Mouse (Mus musculus): ENCODE measurements around the gene Kcnq5.

DNA sequence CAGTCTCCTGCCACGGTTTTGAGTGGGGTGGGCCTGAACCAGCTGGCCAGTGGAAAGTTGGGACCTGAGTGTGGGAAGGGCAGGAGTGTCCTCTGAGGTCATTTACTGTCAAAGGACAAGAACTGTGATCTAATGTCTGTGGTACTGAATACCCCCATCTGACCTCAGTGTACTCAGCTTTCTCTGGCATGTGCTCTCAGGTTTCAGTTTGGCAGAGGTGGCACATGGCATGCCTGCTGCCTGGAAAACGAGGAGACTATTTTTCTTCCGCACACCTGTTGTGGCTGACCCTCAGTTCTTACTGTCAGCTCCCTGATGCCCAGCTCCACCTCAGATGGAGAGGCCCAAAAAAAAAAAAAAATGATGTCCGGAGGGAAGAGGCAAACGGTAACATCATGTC, 475.5 kb downstream of the Kcnq5 start:
- TF ChIP-seq CTCF (conservative IDR thresholded peaks at IDR 0.05; ENCODE audit: insufficient read depth, insufficient read length, low read depth, low read length) (no peak), POLR2A (IDR thresholded peaks at IDR 0.05; ENCODE audit: low read depth, low read length) (no peak)

All from kidney, adult 2 months (tissue).